Mouse (Mus musculus): ENCODE data around the gene Filip1l.
A peak's percentile ranks its signal among the peaks of the same experiment; 100 is the strongest.

The Filip1l gene

DNA sequence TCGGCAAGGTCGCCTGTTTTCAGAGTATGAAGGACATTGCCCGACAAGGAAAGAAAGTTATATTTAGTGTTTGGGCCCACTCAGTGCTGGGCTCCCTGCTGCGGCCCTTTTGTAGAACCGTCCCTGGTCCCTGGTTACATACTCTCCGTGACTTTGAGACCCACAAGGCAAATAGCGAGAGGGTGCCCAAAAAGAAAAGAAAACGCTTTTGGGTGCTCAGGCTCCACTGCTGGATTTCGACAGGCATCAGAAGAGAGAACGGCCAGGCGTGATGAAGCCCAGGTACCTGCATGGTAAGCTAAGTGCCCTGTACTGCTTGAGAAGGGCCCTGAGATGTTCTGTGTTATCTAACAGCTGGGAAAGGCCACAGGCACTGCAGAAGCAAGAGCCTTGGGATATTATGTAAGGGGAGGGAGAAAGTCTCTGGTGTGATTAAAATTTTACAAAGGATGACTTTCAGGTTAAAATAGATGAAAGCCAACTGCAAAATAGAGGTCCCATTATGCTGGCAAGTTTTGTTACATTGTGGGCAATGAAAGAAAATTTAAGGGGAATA, 351 bp downstream of the Filip1l start:
- no peak for DNase-seq (ENCODE audit: low spot score in 2 of 2)

- DNase-seq (ENCODE audit: low spot score in 2 of 2) = no peak
These were observed 1.0 kb downstream of the Filip1l start for GRCm38 (mm10) chr16:57353932-57354331.

DNA sequence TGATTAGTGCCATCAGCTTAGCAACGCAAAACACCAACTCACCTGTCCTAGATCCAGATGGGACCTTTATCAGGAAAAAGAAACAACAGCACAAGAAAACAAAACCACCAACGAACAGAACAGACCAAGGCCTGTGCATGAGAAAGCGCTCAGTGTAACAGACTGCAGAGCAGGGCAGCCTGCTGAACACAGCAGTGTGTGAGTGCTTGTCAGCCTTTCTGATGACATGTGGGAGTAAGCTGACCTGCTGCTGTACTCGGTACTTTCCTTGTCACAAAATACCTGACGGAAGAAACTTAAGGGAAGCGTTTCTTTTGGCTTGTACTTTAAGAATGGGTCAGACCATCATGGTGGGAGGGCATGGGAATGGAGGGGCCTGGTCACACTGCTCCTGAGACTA, 3.6 kb downstream of the Filip1l start:
- no peak for DNase-seq (ENCODE audit: low spot score in 2 of 2)

DNA sequence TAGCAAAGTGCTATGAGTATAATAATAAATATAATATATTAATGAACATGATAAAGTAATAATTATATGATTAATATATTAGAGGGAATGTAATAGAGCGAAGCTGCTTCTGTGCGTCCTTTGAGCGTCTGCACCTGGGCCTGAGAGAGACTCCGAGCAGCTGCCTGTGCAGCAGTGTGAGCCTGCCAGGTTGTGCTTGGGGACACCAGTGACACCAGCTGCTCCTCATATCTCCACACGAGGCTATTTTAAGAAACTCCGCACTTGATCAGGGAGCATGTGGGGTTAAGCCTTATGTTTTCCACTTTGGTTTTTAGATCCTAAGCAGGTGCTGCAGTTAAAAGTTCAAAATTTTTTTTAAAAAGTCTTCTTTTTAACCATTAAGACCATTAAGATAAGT, 4.1 kb downstream of the Filip1l start:
- DNase-seq (ENCODE audit: low spot score in 2 of 2) = no peak

- DNase-seq (ENCODE audit: low spot score in 2 of 2) = peak; percentile 61 to 75
These were observed 6.4 kb downstream of the Filip1l start for GRCm38 (mm10) chr16:57359251-57359650.

DNA sequence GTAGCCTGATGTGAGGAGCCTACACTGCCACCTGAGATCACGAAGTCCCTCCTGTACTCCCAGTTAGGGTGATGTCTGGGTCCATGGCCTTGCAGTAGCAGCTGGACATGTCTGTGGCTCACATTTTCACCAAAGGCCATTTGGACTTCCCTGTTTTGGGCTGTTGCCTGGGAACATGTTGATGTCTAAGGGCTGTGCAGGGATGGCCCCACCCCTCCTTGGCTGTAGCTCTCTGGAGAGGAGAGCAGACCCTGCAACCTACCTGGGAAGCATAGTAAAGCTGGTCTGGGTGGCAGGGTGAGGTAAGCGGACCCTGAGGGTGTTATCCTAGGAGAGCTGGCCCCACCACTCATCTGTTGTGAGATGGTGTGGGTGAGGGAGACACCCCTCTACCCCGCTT, 7.9 kb downstream of the Filip1l start:
- DNase-seq (ENCODE audit: low spot score in 2 of 2) = no peak

DNA sequence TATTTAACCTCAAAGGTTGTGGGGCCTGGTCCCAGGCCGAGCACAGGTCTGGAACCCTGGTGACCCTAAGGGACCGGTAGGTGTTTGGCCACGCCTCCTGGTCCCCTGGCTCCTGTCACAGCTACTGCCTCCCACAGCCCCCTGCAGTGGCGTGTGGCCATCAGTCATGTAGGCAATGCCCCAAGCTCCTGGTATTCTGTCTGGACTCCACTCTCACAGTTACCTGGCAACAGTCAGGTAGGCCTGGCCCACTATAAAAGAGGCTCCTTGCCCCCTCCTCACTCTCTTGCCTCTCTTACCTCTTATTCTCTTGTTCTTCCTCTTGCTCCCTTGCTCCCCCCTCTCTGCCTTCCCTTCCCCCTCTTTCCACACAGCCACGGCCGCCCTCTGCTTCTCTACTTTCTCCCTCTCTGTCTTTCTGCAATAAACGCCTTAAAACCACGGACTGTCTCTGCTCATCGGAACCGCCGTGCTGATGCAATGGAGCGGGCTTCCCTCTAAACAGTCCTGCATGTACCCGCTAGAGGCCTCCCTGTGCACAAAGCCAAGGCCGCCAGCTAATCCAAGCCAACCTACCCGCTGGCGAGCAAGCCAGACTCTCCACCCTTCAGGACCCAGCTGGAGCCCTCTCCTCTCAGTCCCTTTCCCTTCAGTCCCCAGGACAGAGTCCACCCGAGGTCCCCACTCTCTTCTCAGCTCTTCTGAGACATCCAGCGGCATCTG, 9.9 kb downstream of the Filip1l start:
- DNase-seq (ENCODE audit: low spot score in 2 of 2) = peak in 1 of 2 experiments; percentile 41

DNA sequence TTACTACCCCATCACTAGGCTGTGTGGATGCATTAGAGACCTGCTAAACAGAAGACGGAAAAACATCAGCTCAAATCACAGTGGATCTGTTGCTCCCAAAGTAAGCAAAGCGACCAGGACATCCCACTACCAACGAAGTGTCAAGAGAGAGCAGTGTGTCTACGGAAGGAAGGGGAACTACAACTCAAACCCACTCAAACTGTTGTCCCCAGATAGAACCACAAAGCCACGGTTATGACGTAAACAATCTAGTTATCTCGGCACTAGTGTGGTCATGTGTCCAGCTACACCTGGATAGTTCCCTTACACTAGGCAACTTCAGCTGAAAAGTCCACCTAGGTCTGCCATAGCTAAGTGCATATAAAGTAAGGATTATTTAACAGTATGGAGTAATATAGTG, 11.6 kb downstream of the Filip1l start:
- no peak for DNase-seq (ENCODE audit: low spot score in 2 of 2)

DNA sequence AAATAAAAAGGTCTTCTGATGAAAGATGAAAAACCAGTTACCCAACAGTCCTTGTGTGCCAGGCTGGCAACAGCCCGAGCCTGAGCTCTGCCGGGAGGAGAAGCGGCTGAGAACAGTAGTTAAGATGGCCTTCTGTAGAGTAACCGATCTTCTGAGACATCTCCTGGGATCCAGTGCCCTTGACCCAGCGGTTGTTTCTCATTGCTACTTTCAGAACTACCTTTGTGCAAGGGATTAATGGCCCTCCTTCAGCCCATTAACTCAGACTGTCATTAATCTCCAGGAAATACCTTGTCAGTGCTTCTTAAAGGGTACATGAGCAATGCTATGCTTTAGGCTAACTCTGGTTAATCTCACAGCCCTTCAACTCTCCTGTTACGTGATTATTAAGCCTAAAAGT, 13.2 kb downstream of the Filip1l start:
- no peak for DNase-seq (ENCODE audit: low spot score in 2 of 2)

- no peak for DNase-seq (ENCODE audit: low spot score in 2 of 2)
These were observed 14.2 kb downstream of the Filip1l start for GRCm38 (mm10) chr16:57366941-57367694.

GRCm38 (mm10) chr16:57369846-57370496, 17.1 kb downstream of the Filip1l start:
- DNase-seq (ENCODE audit: low spot score in 2 of 2) = no peak

GRCm38 (mm10) chr16:57372156-57372555, 19.3 kb downstream of the Filip1l start:
- DNase-seq (ENCODE audit: low spot score in 2 of 2) = no peak

- DNase-seq (ENCODE audit: low spot score in 2 of 2) = no peak
These were observed 22.4 kb downstream of the Filip1l start for GRCm38 (mm10) chr16:57375248-57375837.

- DNase-seq (ENCODE audit: low spot score in 2 of 2) = no peak
These were observed 25.9 kb downstream of the Filip1l start for GRCm38 (mm10) chr16:57378631-57379330.

DNA sequence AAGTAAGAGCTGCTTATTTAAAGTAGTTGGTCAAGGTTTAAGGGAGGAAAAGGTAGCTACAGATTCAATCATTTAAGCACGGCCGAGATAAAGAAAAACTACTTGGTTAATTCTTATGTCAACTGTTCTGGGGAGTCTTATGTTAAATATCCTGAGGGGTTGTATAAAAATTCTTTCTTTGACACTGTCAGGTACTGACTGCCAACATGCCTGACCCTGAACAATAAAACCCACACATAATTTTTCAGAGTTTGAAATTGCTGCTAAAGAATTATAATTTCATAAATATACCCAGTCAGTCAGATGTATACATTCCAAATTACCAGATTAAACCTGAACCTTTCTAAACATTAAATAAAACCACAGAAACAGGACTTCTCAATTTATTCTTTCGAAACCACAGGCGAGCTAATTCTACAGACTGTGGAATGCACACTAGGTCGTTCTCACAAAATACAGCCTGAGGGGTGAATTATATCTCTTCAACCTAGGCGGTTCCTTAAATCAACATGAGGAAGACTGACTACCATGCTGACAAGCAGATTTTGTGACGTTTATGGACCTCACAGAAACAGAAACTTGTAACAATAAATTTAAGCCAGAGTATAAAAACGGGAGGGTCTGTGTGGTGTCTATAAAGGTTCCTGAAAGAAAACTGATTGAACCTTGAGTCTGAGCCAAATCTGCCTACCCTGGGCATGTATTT, 30.5 kb downstream of the Filip1l start:
- no peak for DNase-seq (ENCODE audit: low spot score in 2 of 2)

- DNase-seq (ENCODE audit: low spot score in 2 of 2) = no peak
These were observed 31.4 kb downstream of the Filip1l start for GRCm38 (mm10) chr16:57384274-57384673.

- DNase-seq (ENCODE audit: low spot score in 2 of 2) = peak; percentile 68 to 87
These were observed 36.8 kb downstream of the Filip1l start for GRCm38 (mm10) chr16:57389566-57390251.

GRCm38 (mm10) chr16:57391171-57391570, 38.3 kb downstream of the Filip1l start:
- DNase-seq (ENCODE audit: low spot score in 2 of 2) = peak; percentile 94 to 98

DNA sequence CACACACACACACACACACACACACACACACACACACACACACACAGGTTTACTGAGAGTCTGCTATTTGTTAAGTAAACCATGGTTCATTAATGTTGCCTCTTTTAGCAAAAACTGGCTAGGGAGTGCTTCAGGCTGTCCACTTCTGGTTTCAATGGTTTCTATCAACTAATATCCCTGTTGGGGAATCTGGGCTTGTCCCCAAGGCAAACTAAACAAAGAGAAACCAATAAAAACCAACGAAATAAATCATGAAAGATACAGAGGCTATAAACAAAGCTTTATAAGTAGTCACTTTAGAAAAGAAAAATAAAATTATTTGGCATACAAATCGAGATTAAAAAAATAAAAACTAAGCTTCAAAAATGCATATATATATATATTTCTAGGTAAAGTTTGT, 39.6 kb downstream of the Filip1l start:
- no peak for DNase-seq (ENCODE audit: low spot score in 2 of 2)

GRCm38 (mm10) chr16:57393161-57393560, 40.3 kb downstream of the Filip1l start:
- peak in 1 of 2 experiments; percentile 14 for DNase-seq (ENCODE audit: low spot score in 2 of 2)
